Mouse (Mus musculus) macrophage (primary cell): ENCODE measurements around the gene Cdh16. TPM values are rescaled to one million over a fixed set of nuclear protein-coding genes. Genes with fewer than 3 reads are reported as not detected.

Source experiments
- H3K27ac ChIP-seq: fragments of 350-480 bp; formaldehyde crosslinking; 2 replicates; pipeline ENCODE4 v1.9.0; 2021
- H3K36me3 ChIP-seq: fragments of 350-480 bp; formaldehyde crosslinking; 2 replicates; pipeline ENCODE4 v1.9.0; 2021; ENCODE audit errors: inconsistent target
- H3K4me3 ChIP-seq: fragments of 350-480 bp; formaldehyde crosslinking; 2 replicates; pipeline ENCODE4 v1.9.0; 2021; ENCODE audit errors: inconsistent target
- H3K79me2 ChIP-seq: fragments of 350-480 bp; formaldehyde crosslinking; 2 replicates; pipeline ENCODE4 v1.9.0; 2021; ENCODE audit errors: inconsistent target
- WGBS: methylation state at CpG from one replicate; pipeline ENCODE4 v1.1.7; 2026; ENCODE audit warnings: inconsistent platforms; ENCODE audit not compliant: missing documents; 5-methylcytosine and 5-hydroxymethylcytosine counted together
- polyA plus RNA-seq: library from polyadenylated mRNA; stranded (reverse); fragments of 250-400 nt; gene quantifications from 3 replicates; pipeline ENCODE4 v1.2.4, GENCODE M21; 2018; ENCODE audit warnings: inconsistent platforms

The Cdh16 gene
- polyA plus RNA-seq, 1 experiment from 2014 or later: not detected

GRCm38 (mm10) chr8:104630574-104630973 lies 6.4 kb upstream of the Cdh16 start:
- Histone ChIP-seq H3K27ac (no peak overlapping the region), H3K36me3 (no peaks in the 10 kb centered on the region), H3K4me3 (peak overlapping the region; percentile 13; the same call in 1 of the 2 replicates), H3K79me2 (no peaks in the 10 kb centered on the region)
- WGBS: 10% methylated on average over 36 of the region's 36 CpGs

- Histone ChIP-seq H3K27ac (no peak overlapping the region), H3K36me3 (no peaks in the 10 kb centered on the region), H3K79me2 (no peaks in the 10 kb centered on the region), H3K4me3 (no peak overlapping the region)
- WGBS: 49% methylated on average over 8 of the region's 8 CpGs
Observed at GRCm38 (mm10) chr8:104630111-104630479, 5.9 kb upstream of the Cdh16 start.

- 97% methylated on average over 22 of the region's 22 CpGs for WGBS
- H3K27ac ChIP-seq: no peak overlapping the region
- H3K79me2 ChIP-seq: no peaks in the 10 kb centered on the region
- H3K36me3 ChIP-seq: no peaks in the 10 kb centered on the region
- H3K4me3 ChIP-seq: no peak overlapping the region
Observed at GRCm38 (mm10) chr8:104629306-104630110, 5.3 kb upstream of the Cdh16 start.

- H3K27ac ChIP-seq: no peak overlapping the region
- no peaks in the 10 kb centered on the region for H3K36me3 ChIP-seq
- WGBS: 99% methylated on average over 21 of the region's 21 CpGs
- no peak overlapping the region for H3K4me3 ChIP-seq
- H3K79me2 ChIP-seq: no peaks in the 10 kb centered on the region
Observed at GRCm38 (mm10) chr8:104628402-104628801, 4.2 kb upstream of the Cdh16 start.

GRCm38 (mm10) chr8:104627065-104627740 lies 3.0 kb upstream of the Cdh16 start:
- 91% methylated on average over 1 of the region's 4 CpGs for WGBS
- no peaks in the 10 kb centered on the region for H3K36me3 ChIP-seq
- no peak overlapping the region for H3K4me3 ChIP-seq
- H3K79me2 ChIP-seq: no peaks in the 10 kb centered on the region
- no peak overlapping the region for H3K27ac ChIP-seq

GRCm38 (mm10) chr8:104620765-104621164 lies 3.4 kb downstream of the Cdh16 start:
- Histone ChIP-seq H3K79me2 (no peaks in the 10 kb centered on the region), H3K27ac (no peak overlapping the region), H3K4me3 (no peak overlapping the region), H3K36me3 (no peaks in the 10 kb centered on the region)
- WGBS: 83% methylated on average over 4 of the region's 5 CpGs

- no peak overlapping the region for H3K27ac ChIP-seq
- no peaks in the 10 kb centered on the region for H3K36me3 ChIP-seq
- H3K4me3 ChIP-seq: no peak overlapping the region
- H3K79me2 ChIP-seq: no peaks in the 10 kb centered on the region
- 90% methylated on average over 4 of the region's 4 CpGs for WGBS
Observed at GRCm38 (mm10) chr8:104613119-104613518, 11.1 kb downstream of the Cdh16 start.

- Histone ChIP-seq H3K79me2 (no peaks in the 10 kb centered on the region), H3K4me3 (no peak overlapping the region), H3K27ac (no peak overlapping the region), H3K36me3 (no peaks in the 10 kb centered on the region)
- WGBS: 89% methylated on average over 4 of the region's 4 CpGs
Observed at GRCm38 (mm10) chr8:104611613-104612012, 12.6 kb downstream of the Cdh16 start.

- Histone ChIP-seq H3K4me3 (no peak overlapping the region), H3K36me3 (no peaks in the 10 kb centered on the region), H3K27ac (no peak overlapping the region), H3K79me2 (no peaks in the 10 kb centered on the region)
- WGBS: 91% methylated on average over 10 of the region's 12 CpGs
Observed at GRCm38 (mm10) chr8:104610185-104610766, 13.9 kb downstream of the Cdh16 start.

- no peaks in the 10 kb centered on the region for H3K36me3 ChIP-seq
- no peak overlapping the region for H3K27ac ChIP-seq
- H3K4me3 ChIP-seq: no peak overlapping the region
- no peaks in the 10 kb centered on the region for H3K79me2 ChIP-seq
- 91% methylated on average over 8 of the region's 8 CpGs for WGBS
Observed at GRCm38 (mm10) chr8:104609222-104609621, 15.0 kb downstream of the Cdh16 start.

- Histone ChIP-seq H3K27ac (no peak overlapping the region), H3K4me3 (no peak overlapping the region), H3K36me3 (no peaks in the 10 kb centered on the region), H3K79me2 (no peaks in the 10 kb centered on the region)
- 89% methylated on average over 2 of the region's 2 CpGs for WGBS
Observed at GRCm38 (mm10) chr8:104607944-104608343, 16.3 kb downstream of the Cdh16 start.

- Histone ChIP-seq H3K36me3 (no peaks in the 10 kb centered on the region), H3K27ac (no peak overlapping the region), H3K4me3 (no peak overlapping the region), H3K79me2 (no peaks in the 10 kb centered on the region)
- 67% methylated on average over 6 of the region's 6 CpGs for WGBS
Observed at GRCm38 (mm10) chr8:104606329-104606728, 17.9 kb downstream of the Cdh16 start.

GRCm38 (mm10) chr8:104603245-104603593 lies 21.0 kb downstream of the Cdh16 start:
- WGBS: 92% methylated on average over 3 of the region's 4 CpGs

GRCm38 (mm10) chr8:104602468-104603244 lies 21.5 kb downstream of the Cdh16 start:
- whole genome bisulfite sequencing: 35% methylated on average over 21 of the region's 21 CpGs
- Histone ChIP-seq H3K36me3 (no peaks in the 10 kb centered on the region), H3K27ac (no peak overlapping the region), H3K4me3 (no peak overlapping the region), H3K79me2 (peaks cover 3% of the 10 kb centered on the region; the same call in 1 of the 2 replicates)

More at GRCm38 (mm10) chr8:104603245-104603593, 21.0 kb downstream of the Cdh16 start:
- Histone ChIP-seq H3K79me2 (no peaks in the 10 kb centered on the region), H3K36me3 (no peaks in the 10 kb centered on the region), H3K4me3 (no peak overlapping the region), H3K27ac (no peak overlapping the region)
